Mouse (Mus musculus): ENCODE measurements around the gene Slc9a8. TPM values are rescaled to one million over a fixed set of nuclear protein-coding genes. Genes with fewer than 3 reads are reported as not detected.
A peak's percentile ranks its signal among the peaks of the same experiment; 100 is the strongest.

The Slc9a8 gene
- polyA plus RNA-seq, 1 experiment, result 23.4 TPM

DNA sequence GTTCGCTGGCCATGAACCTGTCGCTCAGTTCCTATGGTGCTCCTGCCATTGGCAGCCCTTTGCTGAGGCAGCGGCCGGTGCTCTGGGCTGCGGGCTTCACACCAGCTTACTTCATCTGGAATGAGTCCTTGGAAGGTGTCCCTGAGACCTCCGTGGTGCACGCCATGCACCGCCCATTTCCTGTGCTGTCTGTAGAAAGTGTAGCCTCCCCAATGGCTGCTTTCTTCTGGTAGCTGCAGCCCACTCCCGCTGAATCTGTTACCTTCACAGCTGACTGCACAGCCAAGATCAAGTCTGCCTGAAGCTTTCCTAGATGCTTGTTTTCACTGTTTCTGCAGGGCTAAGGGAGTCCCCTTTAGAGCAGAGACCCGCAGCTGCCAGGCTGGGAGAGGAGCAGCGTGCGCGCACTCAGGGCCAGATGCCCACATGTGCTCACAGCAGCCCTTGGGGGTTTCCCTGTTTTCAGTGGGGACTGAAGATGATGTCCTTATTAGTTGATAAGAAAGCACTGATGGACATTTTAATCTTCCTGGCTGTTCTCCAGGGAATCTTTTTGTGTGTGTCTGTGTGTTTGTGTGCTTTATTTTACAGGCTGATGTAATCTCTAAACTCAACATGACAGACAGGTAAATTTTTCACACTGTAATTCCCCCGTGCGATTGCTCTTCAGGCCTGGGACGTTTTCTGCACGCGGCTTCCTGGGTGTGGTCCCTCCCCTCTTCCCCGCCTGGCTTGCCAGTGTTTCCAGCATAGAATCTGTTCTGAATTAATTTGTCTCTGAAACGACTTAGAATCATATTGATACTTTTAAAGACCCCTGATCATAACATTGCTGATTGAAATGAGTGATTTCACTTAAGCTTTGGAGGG is 24.6 kb downstream of the Slc9a8 start:
- H3K27ac ChIP-seq (ENCODE audit: insufficient read depth, low read depth, low read length), result no peak overlapping the region
- H3K4me3 ChIP-seq (ENCODE audit: insufficient read depth, low read length), result no peak overlapping the region
- no peaks in the 10 kb centered on the region for H3K4me1 ChIP-seq (ENCODE audit: control insufficient read depth, insufficient read depth, low read length)
- no peak for TF ChIP-seq POLR2A (IDR thresholded peaks at IDR 0.05; ENCODE audit: borderline replicate concordance, low read depth, low read length)

DNA sequence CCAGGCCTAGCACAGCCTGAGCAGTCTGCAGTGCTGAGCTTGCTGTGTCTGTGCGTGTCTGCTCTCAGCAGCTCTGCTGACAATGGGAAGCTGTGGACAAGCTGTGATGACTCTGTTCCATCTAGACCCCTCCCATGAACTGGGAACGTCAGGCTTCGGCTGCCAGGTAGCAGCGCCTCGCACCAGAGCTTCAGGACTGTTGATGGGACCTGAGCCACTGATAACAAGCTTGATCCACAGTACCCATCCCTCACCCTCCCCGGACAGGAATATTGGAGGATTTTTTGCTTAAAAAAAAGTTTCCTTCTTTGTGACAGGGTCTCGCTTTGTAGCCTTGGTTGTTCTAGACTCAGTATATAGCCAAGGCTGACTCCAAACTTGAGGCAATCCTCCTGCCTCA is 25.7 kb downstream of the Slc9a8 start:
- no peak overlapping the region for H3K27ac ChIP-seq (ENCODE audit: insufficient read depth, low read depth, low read length)
- H3K4me1 ChIP-seq (ENCODE audit: control insufficient read depth, insufficient read depth, low read length), result no peaks in the 10 kb centered on the region
- TF ChIP-seq CTCF (IDR thresholded peaks at IDR 0.05; ENCODE audit: low read depth, low read length) (no peak), POLR2A (IDR thresholded peaks at IDR 0.05; ENCODE audit: borderline replicate concordance, low read depth, low read length) (no peak)
- no peak overlapping the region for H3K4me3 ChIP-seq (ENCODE audit: insufficient read depth, low read length)

DNA sequence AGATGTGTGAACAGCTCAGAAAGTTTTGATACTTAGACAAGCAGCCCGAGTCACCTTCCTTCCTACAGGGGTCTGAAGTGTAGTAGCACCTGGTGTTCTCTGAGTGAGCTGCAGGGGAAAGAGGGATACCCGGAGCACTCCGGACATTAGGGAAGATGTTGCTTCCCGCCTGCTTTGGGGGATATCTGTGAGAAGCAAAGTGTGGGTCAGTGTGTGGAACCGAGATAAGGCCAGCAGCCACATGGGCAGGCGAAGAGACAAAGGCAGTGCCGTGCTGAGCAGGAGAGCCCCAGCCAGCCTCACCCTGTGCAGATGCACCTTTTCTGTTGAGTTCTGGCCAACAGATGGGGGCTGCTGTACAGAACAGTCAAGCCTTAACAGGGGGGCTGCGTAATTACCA is 26.1 kb downstream of the Slc9a8 start:
- TF ChIP-seq CTCF (IDR thresholded peaks at IDR 0.05; ENCODE audit: low read depth, low read length) (no peak), POLR2A (IDR thresholded peaks at IDR 0.05; ENCODE audit: borderline replicate concordance, low read depth, low read length) (no peak)
- Histone ChIP-seq H3K4me1 (ENCODE audit: control insufficient read depth, insufficient read depth, low read length) (no peaks in the 10 kb centered on the region), H3K27ac (ENCODE audit: insufficient read depth, low read depth, low read length) (no peak overlapping the region), H3K4me3 (ENCODE audit: insufficient read depth, low read length) (no peak overlapping the region)

DNA sequence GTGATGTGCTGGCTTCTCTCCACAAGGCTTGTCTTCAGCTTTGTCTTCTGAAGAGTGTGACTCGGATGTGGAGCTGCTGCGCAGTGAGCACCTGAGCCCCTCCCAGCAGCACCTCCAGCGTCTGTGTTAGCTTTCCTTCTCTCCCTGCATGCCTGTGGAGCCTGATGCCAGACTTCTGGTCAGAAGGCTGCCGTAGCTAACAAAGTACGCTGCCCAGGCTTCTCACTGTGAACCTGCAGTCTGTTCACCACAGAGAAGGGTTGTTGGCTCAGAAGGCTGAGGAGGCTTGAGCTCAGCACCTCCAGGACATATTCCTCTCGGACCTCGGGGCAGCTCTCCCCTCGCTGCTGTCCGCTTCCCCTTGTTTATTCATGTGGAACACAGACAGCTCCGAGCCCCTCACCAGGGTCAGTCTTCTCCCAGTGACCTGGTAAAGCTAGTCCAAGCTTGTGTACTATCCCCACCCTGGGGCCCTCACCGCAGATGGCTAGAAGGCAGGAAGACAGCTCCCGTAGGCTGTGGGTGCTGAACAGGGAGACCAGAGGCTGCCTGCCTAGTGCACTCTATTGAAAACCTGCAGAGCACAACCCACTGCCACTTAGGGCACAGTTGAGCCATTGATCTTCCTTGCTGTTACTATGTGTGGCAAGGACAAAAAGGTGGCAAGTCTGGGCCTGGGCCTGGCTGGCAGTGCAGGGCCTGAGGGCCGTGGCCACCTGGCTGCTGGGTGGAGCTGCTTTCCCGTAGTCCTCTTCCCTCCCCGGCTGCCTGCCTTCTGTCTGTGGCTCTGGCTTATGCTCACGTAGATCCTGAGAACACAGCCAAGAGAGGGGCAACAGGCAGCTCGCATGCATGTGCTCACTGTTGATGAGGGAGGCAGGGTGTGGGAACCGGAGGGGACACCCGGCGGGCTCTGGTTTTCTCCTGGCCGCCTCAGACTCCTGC is 28.1 kb downstream of the Slc9a8 start:
- Histone ChIP-seq H3K4me3 (ENCODE audit: insufficient read depth, low read length) (no peak overlapping the region), H3K27ac (ENCODE audit: insufficient read depth, low read depth, low read length) (no peak overlapping the region), H3K4me1 (ENCODE audit: control insufficient read depth, insufficient read depth, low read length) (no peaks in the 10 kb centered on the region)
- TF ChIP-seq CTCF (IDR thresholded peaks at IDR 0.05; ENCODE audit: low read depth, low read length), result no peak

DNA sequence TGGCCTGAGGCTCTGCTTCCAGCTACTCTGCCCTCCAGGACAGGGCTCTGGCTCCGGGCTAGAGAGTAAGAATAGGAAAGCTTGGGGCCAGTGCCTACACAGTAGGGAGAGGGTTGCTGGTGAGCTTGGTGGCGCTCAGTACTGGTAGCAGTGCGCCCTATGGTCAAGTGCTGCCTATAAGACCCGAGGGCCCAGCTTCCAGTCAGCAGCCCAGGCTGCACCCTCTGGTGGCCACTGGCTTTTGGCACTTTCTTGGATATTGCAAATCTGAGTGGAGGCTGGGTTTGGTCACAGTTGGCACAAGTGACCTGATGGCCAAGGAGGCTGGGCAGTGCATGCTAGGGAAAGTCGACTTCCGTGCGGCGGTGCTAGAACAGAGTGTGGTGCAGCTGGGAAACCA is 29.1 kb downstream of the Slc9a8 start:
- no peak overlapping the region for H3K4me3 ChIP-seq (ENCODE audit: insufficient read depth, low read length)
- TF ChIP-seq CTCF (IDR thresholded peaks at IDR 0.05; ENCODE audit: low read depth, low read length), result no peak

DNA sequence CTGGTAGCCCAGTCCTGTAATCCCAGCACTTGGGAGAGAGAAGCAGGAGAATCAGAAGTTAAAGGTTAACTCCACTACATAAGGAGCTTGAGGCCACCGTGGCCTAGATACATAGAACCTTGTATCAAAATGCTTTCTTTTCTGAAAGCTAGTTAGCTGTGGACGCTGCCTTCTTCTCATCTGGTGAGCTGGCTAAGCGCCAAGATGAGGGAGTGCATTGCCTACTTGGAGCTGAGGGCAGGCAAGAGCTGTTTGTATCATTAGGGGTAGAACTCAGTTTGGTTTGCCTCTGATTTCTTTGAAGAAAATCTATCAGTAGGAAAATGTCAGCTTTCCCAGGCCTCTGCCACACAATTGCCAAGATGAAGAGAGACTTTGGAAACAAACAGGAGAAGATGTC is 32.3 kb downstream of the Slc9a8 start:
- no peak overlapping the region for H3K4me3 ChIP-seq (ENCODE audit: insufficient read depth, low read length)
- TF ChIP-seq POLR2A (IDR thresholded peaks at IDR 0.05; ENCODE audit: borderline replicate concordance, low read depth, low read length), result no peak
- no peak for TF ChIP-seq CTCF (IDR thresholded peaks at IDR 0.05; ENCODE audit: low read depth, low read length)
- peaks cover 11% of the 10 kb centered on the region for H3K4me1 ChIP-seq (ENCODE audit: control insufficient read depth, insufficient read depth, low read length)
- no peak overlapping the region for H3K27ac ChIP-seq (ENCODE audit: insufficient read depth, low read depth, low read length)

More for the DNA sequence above, 29.1 kb downstream of the Slc9a8 start:
- Histone ChIP-seq H3K4me1 (ENCODE audit: control insufficient read depth, insufficient read depth, low read length) (no peaks in the 10 kb centered on the region), H3K27ac (ENCODE audit: insufficient read depth, low read depth, low read length) (no peak overlapping the region)

DNA sequence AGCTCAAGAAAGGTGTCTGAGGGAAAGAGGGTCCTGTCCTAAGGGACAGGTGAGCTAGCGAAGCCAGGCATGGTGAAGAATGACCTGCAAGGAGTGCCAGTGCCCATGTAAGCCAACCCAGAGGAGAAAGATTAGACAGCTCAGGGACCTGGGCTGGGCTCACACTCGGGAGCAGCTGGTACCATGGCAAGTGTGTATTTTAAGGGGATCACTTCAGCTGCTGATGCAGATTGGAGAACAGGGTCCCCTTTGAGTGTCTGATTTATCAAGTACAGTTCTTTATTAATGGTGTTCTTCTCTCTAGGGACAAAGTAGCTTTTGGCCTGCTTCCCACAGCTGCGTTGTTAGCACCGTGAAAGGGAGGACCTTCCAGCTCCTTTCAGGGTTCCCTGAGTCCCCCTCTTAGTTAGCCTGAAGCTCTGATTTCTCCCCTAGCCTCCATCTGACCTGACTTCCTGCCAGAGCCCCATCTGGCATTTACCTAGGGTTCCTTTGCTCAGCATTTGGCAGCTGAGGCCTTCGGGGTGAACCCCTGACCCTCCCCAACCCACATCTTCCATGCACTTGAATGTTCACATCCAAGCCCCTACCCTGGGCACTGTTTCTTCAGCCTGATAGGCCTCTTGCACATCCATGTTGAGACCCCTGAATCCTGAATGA is 35.0 kb downstream of the Slc9a8 start:
- H3K27ac ChIP-seq (ENCODE audit: insufficient read depth, low read depth, low read length), result peak overlapping the region; percentile 58
- peaks cover 11% of the 10 kb centered on the region for H3K4me1 ChIP-seq (ENCODE audit: control insufficient read depth, insufficient read depth, low read length)
- no peak overlapping the region for H3K4me3 ChIP-seq (ENCODE audit: insufficient read depth, low read length)
- TF ChIP-seq POLR2A (IDR thresholded peaks at IDR 0.05; ENCODE audit: borderline replicate concordance, low read depth, low read length) (no peak), CTCF (IDR thresholded peaks at IDR 0.05; ENCODE audit: low read depth, low read length) (no peak)

DNA sequence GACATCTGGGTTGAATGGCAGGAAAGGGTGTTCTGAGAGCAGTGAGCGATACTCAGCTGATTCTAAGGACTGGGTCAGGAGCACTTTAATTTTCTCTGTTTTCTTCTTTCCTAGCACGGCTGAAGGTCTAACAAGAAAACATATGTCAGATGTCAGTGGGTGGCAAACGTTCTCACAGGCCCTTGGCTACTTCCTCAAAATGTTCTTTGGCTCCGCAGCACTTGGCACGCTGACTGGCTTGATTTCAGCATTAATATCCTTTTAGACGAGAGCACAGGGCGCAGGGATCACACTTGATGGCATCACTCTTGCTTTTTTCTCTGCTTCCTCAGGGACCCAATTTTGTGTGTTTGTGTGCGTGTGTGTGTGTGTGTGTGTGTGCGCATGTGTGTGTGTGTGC is 35.7 kb downstream of the Slc9a8 start:
- Histone ChIP-seq H3K27ac (ENCODE audit: insufficient read depth, low read depth, low read length) (peak overlapping the region; percentile 58), H3K4me3 (ENCODE audit: insufficient read depth, low read length) (no peak overlapping the region), H3K4me1 (ENCODE audit: control insufficient read depth, insufficient read depth, low read length) (peaks cover 11% of the 10 kb centered on the region)
- TF ChIP-seq CTCF (IDR thresholded peaks at IDR 0.05; ENCODE audit: low read depth, low read length), result no peak
- no peak for TF ChIP-seq POLR2A (IDR thresholded peaks at IDR 0.05; ENCODE audit: borderline replicate concordance, low read depth, low read length)

DNA sequence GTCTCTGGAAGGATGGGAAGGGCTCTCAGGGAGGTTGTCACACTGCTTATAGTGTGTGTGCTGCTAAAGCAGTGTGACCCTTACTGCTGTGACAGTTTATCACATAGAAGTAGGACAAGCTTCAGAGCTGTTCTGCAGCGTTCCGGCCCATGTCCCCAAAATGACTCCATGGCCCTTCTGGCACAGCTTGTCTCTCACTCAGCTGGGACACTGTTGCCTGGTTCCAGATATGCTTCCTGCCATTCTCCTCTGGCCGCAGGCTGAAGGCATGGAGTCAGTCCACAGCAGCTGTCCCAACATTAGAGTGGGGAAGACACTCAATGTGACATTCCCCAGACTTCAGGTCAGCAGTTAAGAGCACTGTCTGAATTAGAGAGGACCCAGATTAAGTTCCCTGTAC is 37.0 kb downstream of the Slc9a8 start:
- H3K4me3 ChIP-seq (ENCODE audit: insufficient read depth, low read length), result no peak overlapping the region
- H3K4me1 ChIP-seq (ENCODE audit: control insufficient read depth, insufficient read depth, low read length), result peaks cover 11% of the 10 kb centered on the region
- TF ChIP-seq POLR2A (IDR thresholded peaks at IDR 0.05; ENCODE audit: borderline replicate concordance, low read depth, low read length) (no peak), CTCF (IDR thresholded peaks at IDR 0.05; ENCODE audit: low read depth, low read length) (no peak)
- no peak overlapping the region for H3K27ac ChIP-seq (ENCODE audit: insufficient read depth, low read depth, low read length)
